Comparison of ENCODE assay signal across 9 mouse cellular contexts in genomic region chr11:95837059-95837458, GRCm38 (mm10). TPM values are rescaled to one million over a fixed set of nuclear protein-coding genes. Genes with fewer than 3 reads are reported as not detected.
DNase-seq lines count a peak whose midpoint lies in the region; ATAC-seq and TF ChIP-seq lines count a peak whose summit lies in the region.
"Had no signal": no experiment of that assay in that cellular context is flagged by ENCODE, and none has a peak within 500 bp of the region (broad histone marks: within the 10 kb centered on the region; RNA-seq: fewer than 3 reads in every experiment).

TSS of gene Gngt2 (plus strand) at chr11:95837216.

- no peak within 1 kb of the TSS for H3K4me2 ChIP-seq in midbrain, postnatal 0 days (ENCODE audit: low read depth, low read length, poor library complexity, severe bottlenecking)
- H3K4me2 ChIP-seq in midbrain, embryonic 16.5 days (ENCODE audit: low read length) = no peak within 1 kb of the TSS
- no peak within 1 kb of the TSS; the same call in 1 of the 2 replicates for H3K4me2 ChIP-seq in lung, postnatal 0 days (replicated peaks; ENCODE audit: low read depth, low read length)
- H3K4me2 ChIP-seq: neural tube, embryonic 13.5 days had no signal

- no peak within 1 kb of the TSS for H3K27ac ChIP-seq in midbrain, postnatal 0 days (ENCODE audit: low read depth, low read length)
- H3K27ac ChIP-seq in midbrain, embryonic 16.5 days (ENCODE audit: low read length) = no peak within 1 kb of the TSS
- peak within 1 kb of the TSS; percentile 62 for H3K27ac ChIP-seq in lung, postnatal 0 days (ENCODE audit: low read length)
- H3K27ac ChIP-seq: neural tube, embryonic 13.5 days had no signal

- H3K36me3 ChIP-seq in midbrain, postnatal 0 days (ENCODE audit: insufficient read depth, low read length) = no peaks in the 10 kb centered on the region
- no peaks in the 10 kb centered on the region for H3K36me3 ChIP-seq in midbrain, embryonic 16.5 days (ENCODE audit: control insufficient read depth, insufficient read depth, low read length)
- H3K36me3 ChIP-seq in lung, postnatal 0 days (ENCODE audit: insufficient read depth, low read length) = no peaks in the 10 kb centered on the region
- H3K36me3 ChIP-seq: neural tube, embryonic 13.5 days had no signal

- no peak for TF ChIP-seq CTCF in midbrain, postnatal 0 days (IDR thresholded peaks at IDR 0.05)
- TF ChIP-seq CTCF in lung, postnatal 0 days (IDR thresholded peaks at IDR 0.05) = no peak

- H3K9me3 ChIP-seq in midbrain, postnatal 0 days (ENCODE audit: low read length) = no peaks in the 10 kb centered on the region
- no peaks in the 10 kb centered on the region for H3K9me3 ChIP-seq in midbrain, embryonic 16.5 days (replicated peaks; ENCODE audit: control insufficient read depth, low read length, poor library complexity, severe bottlenecking)
- H3K9me3 ChIP-seq in lung, postnatal 0 days (ENCODE audit: low read length) = no peaks in the 10 kb centered on the region
- H3K9me3 ChIP-seq: neural tube, embryonic 13.5 days had no signal

- H3K9ac ChIP-seq in midbrain, postnatal 0 days (replicated peaks; ENCODE audit: low read length, poor library complexity, severe bottlenecking) = no peak within 1 kb of the TSS
- H3K9ac ChIP-seq in midbrain, embryonic 16.5 days (ENCODE audit: low read depth, low read length) = no peak within 1 kb of the TSS
- H3K9ac ChIP-seq in lung, postnatal 0 days (replicated peaks; ENCODE audit: low read depth) = no peak within 1 kb of the TSS
- H3K9ac ChIP-seq: neural tube, embryonic 13.5 days had no signal

- H3K27me3 ChIP-seq in midbrain, postnatal 0 days (ENCODE audit: insufficient read depth, low read length) = peaks cover 37% of the 10 kb centered on the region
- peaks cover 37% of the 10 kb centered on the region for H3K27me3 ChIP-seq in midbrain, embryonic 16.5 days (ENCODE audit: control insufficient read depth, insufficient read depth, low read depth, low read length)
- H3K27me3 ChIP-seq in lung, postnatal 0 days (replicated peaks; ENCODE audit: insufficient read depth, low read length) = 0 out of 2 replicates have a peak, but pooled peaks cover 9% of the 10 kb centered on the region

- peak; percentile 54 for DNase-seq in midbrain, postnatal 0 days (ENCODE audit: low spot score)
- peak; percentile 89 for DNase-seq in adrenal gland, postnatal 25 days
- DNase-seq in gonadal fat pad, adult 2 months (ENCODE audit: low read depth) = no peak
- peak; percentile 86 to 89 for DNase-seq in kidney, adult 8-10 months
- peak; percentile 87 for DNase-seq in lung, postnatal 0 days (ENCODE audit: low spot score)
- DNase-seq in neural tube, embryonic 10.5 days (ENCODE audit: extremely low spot score, low spot score) = no peak
- DNase-seq in left cerebral cortex, adult 9 months (ENCODE audit: low spot score in 2 of 2) = no peak

- WGBS in midbrain, postnatal 0 days = 71% methylated on average over 10 of the region's 10 CpGs
- 72% methylated on average over 10 of the region's 10 CpGs for WGBS in midbrain, embryonic 16.5 days
- 16% methylated on average over 10 of the region's 10 CpGs for WGBS in lung, postnatal 0 days

- H3K4me1 ChIP-seq in midbrain, postnatal 0 days (ENCODE audit: insufficient read depth, low read length) = peaks cover 2% of the 10 kb centered on the region; the same call in 1 of the 2 replicates
- peaks cover 9% of the 10 kb centered on the region for H3K4me1 ChIP-seq in midbrain, embryonic 16.5 days (ENCODE audit: control insufficient read depth, insufficient read depth, low read length)
- peaks cover 27% of the 10 kb centered on the region for H3K4me1 ChIP-seq in lung, postnatal 0 days (ENCODE audit: insufficient read depth, low read depth, low read length)

- TF ChIP-seq EP300 in lung, postnatal 0 days (IDR thresholded peaks at IDR 0.05) = no peak

- ATAC-seq in midbrain, postnatal 0 days (ENCODE audit: low FRiP score) = no peak
- ATAC-seq in midbrain, embryonic 16.5 days = no peak
- peak; percentile 63 for ATAC-seq in lung, postnatal 0 days

- H3K4me3 ChIP-seq in midbrain, postnatal 0 days (ENCODE audit: low read depth, low read length) = no peak within 1 kb of the TSS
- no peak within 1 kb of the TSS for H3K4me3 ChIP-seq in midbrain, embryonic 16.5 days (ENCODE audit: low read depth, low read length)
- no peak within 1 kb of the TSS for H3K4me3 ChIP-seq in lung, postnatal 0 days (ENCODE audit: low read depth, low read length)
- H3K4me3 ChIP-seq: neural tube, embryonic 13.5 days had no signal

RNA-seq across cellular contexts. Expression of gene Gngt2, which starts in this region (rescaled TPM):
- 2.9 and 3.3 TPM in 2 replicates for total RNA-seq in midbrain, postnatal 0 days (2014; rRNA removed)
- 2.4 TPM in 2 replicates for polyA plus RNA-seq in midbrain, postnatal 0 days (2015; fragmentation: Nextera tagmentation; extraction: Ambion mirVana)
- 2.6 TPM in 2 replicates for polyA plus RNA-seq in midbrain, embryonic 16.5 days (2015; fragmentation: Nextera tagmentation; extraction: Ambion mirVana)
- 16.2 and 20.1 TPM in 2 replicates for total RNA-seq in adrenal gland, postnatal 25 days (2021)
- polyA plus RNA-seq in gonadal fat pad, adult 2 months (2012; rRNA removed) = 5.2 and 12.0 TPM in 2 replicates
- polyA plus RNA-seq in lung, postnatal 0 days (2015; fragmentation: Nextera tagmentation; extraction: Ambion mirVana) = 62.5 and 75.9 TPM in 2 replicates

Comparison
In these comparisons a context has a peak if more than half of its experiments do, and no peak if none do; other contexts are left out.
1. DNase-seq: peak in midbrain, postnatal 0 days (single experiment), adrenal gland, postnatal 25 days (single experiment), kidney, adult 8-10 months (2 of 2) and lung, postnatal 0 days (single experiment); none in gonadal fat pad, adult 2 months (single experiment), neural tube, embryonic 10.5 days (single experiment) and left cerebral cortex, adult 9 months (0 of 2).